Mouse (Mus musculus): Measurements from ENCODE around the gene Tnxb. TPM values are rescaled to one million over a fixed set of nuclear protein-coding genes. Genes with fewer than 3 reads are reported as not detected.

Tnxb gene
- polyA plus RNA-seq, 1 experiment from 2014 or later: 1.4 TPM

DNA sequence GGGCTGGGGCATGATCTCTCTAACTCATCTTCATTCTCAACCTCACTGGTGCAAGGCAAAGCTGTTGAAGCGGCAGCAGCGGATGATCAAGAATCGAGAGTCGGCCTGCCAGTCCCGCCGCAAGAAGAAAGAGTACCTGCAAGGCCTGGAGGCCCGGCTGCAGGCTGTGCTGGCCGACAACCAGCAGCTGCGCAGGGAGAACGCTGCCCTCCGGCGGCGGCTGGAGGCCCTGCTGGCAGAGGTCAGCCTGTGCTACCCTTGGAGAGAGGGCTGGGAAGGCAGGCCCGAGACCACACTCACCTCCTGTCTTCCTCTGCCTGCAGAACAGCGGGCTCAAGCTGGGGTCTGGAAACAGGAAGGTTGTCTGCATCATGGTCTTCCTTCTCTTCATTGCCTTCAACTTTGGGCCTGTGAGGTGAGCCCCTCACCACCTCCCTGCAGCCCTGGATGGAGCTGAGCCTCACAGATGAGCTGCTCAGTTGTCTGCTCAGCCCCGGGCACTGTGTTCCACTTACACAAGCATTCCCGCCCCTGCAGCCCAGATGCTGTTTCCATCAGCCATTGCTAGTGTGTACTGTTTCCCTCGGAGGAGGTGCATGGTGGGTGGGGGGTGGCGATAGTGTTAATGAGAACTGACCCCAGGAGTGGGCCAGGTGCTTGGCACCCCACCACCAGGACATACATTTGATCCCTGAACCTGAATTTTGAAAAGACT is 18.7 kb upstream of the Tnxb start:
- TF ChIP-seq CTCF (IDR thresholded peaks at IDR 0.05; ENCODE audit: low read depth): peak; percentile 77
- H3K27ac ChIP-seq (ENCODE audit: low read depth, low read length): no peak overlapping the region
- H3K4me1 ChIP-seq (replicated peaks; ENCODE audit: control insufficient read depth, insufficient read depth, low read length): peaks cover 7% of the 10 kb centered on the region; the same call in 1 of the 2 replicates
- peaks cover 33% of the 10 kb centered on the region for H3K36me3 ChIP-seq (ENCODE audit: control insufficient read depth, insufficient read depth)
- no peaks in the 10 kb centered on the region for H3K27me3 ChIP-seq (replicated peaks; ENCODE audit: control insufficient read depth, insufficient read depth, low read length)
- WGBS: 54% methylated on average over 19 of the region's 19 CpGs
- H3K4me2 ChIP-seq (replicated peaks; ENCODE audit: low read depth): no peak overlapping the region
- ATAC-seq: no peak
- no peaks in the 10 kb centered on the region for H3K9me3 ChIP-seq (ENCODE audit: control insufficient read depth)
- H3K4me3 ChIP-seq (ENCODE audit: low read depth, low read length): no peak overlapping the region
- no peak overlapping the region for H3K9ac ChIP-seq (ENCODE audit: low read depth, low read length)

DNA sequence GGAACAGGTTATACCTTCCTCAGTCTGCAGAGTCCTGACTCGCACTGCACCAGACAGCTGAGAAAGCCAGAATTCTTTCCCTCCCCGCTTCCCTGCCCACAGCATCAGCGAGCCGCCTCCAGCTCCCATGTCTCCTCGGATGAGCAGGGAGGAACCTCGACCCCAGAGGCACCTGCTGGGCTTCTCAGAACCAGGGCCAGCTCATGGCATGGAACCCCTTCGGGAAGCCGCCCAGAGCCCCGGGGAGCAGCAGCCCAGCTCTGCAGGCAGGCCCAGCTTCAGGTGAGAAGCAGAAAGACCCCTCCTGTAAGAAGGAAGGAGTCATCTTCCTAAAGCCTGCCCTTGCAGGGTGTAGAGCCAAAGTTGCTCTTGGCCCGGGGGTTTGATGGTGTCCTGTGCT is 17.8 kb upstream of the Tnxb start:
- Histone ChIP-seq H3K4me1 (replicated peaks; ENCODE audit: control insufficient read depth, insufficient read depth, low read length) (peaks cover 7% of the 10 kb centered on the region; the same call in 1 of the 2 replicates), H3K36me3 (ENCODE audit: control insufficient read depth, insufficient read depth) (peaks cover 33% of the 10 kb centered on the region), H3K27me3 (replicated peaks; ENCODE audit: control insufficient read depth, insufficient read depth, low read length) (no peaks in the 10 kb centered on the region), H3K4me2 (replicated peaks; ENCODE audit: low read depth) (no peak overlapping the region), H3K27ac (ENCODE audit: low read depth, low read length) (no peak overlapping the region), H3K4me3 (ENCODE audit: low read depth, low read length) (no peak overlapping the region), H3K9ac (ENCODE audit: low read depth, low read length) (no peak overlapping the region), H3K9me3 (ENCODE audit: control insufficient read depth) (no peaks in the 10 kb centered on the region)
- no peak for ATAC-seq
- no peak for TF ChIP-seq CTCF (IDR thresholded peaks at IDR 0.05; ENCODE audit: low read depth)
- 89% methylated on average over 10 of the region's 10 CpGs for WGBS

DNA sequence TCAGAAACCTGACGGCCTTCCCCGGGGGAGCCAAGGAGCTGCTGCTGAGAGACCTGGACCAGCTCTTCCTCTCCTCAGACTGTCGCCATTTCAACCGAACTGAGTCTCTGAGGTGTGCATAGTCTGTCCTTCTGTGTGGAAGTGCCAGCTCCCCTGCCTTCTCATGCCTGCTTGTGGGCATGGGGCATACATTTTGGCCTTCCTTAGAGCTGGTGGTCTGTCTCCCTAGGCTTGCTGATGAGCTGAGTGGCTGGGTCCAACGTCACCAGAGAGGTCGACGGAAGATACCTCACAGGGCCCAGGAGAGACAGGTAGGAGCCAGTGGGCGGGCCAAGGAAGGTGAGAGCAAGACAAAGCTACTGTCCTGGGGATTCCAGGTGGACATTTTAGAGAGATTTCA is 17.4 kb upstream of the Tnxb start:
- TF ChIP-seq CTCF (IDR thresholded peaks at IDR 0.05; ENCODE audit: low read depth): no peak
- no peak for ATAC-seq
- H3K27ac ChIP-seq (ENCODE audit: low read depth, low read length): no peak overlapping the region
- no peaks in the 10 kb centered on the region for H3K27me3 ChIP-seq (replicated peaks; ENCODE audit: control insufficient read depth, insufficient read depth, low read length)
- H3K9me3 ChIP-seq (ENCODE audit: control insufficient read depth): no peaks in the 10 kb centered on the region
- peaks cover 7% of the 10 kb centered on the region; the same call in 1 of the 2 replicates for H3K4me1 ChIP-seq (replicated peaks; ENCODE audit: control insufficient read depth, insufficient read depth, low read length)
- no peak overlapping the region for H3K4me2 ChIP-seq (replicated peaks; ENCODE audit: low read depth)
- H3K4me3 ChIP-seq (ENCODE audit: low read depth, low read length): no peak overlapping the region
- WGBS: 89% methylated on average over 8 of the region's 8 CpGs
- H3K9ac ChIP-seq (ENCODE audit: low read depth, low read length): no peak overlapping the region
- H3K36me3 ChIP-seq (ENCODE audit: control insufficient read depth, insufficient read depth): peaks cover 33% of the 10 kb centered on the region

DNA sequence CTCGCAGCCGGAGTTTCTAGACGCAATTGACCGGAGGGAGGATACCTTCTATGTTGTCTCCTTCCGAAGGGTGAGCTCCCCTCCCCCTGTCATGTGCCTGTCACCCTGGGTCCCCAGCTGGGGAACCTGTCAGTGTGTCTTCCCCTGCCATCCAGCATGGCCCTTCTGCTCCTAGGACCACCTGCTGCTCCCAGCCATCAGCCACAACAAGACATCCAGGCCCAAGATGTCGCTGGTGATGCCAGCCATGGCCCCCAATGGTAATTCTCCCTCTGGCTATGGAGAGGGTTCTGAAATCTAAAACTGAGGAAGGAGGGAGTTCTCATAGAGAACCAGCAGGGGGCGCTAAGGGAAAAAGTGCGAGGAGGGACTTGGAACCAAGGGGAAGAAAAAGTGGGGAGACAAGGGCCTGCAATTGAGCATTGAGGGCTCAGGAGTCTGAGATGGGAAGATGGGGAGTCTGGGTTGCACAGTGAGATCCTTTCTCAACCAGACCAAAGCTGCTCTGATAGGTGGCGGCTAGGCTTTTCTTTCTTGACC is 16.5 kb upstream of the Tnxb start:
- Histone ChIP-seq H3K27me3 (replicated peaks; ENCODE audit: control insufficient read depth, insufficient read depth, low read length) (peaks cover 1% of the 10 kb centered on the region; the same call in 1 of the 2 replicates), H3K9me3 (ENCODE audit: control insufficient read depth) (no peaks in the 10 kb centered on the region), H3K27ac (ENCODE audit: low read depth, low read length) (no peak overlapping the region), H3K36me3 (ENCODE audit: control insufficient read depth, insufficient read depth) (peaks cover 33% of the 10 kb centered on the region), H3K4me1 (replicated peaks; ENCODE audit: control insufficient read depth, insufficient read depth, low read length) (peaks cover 7% of the 10 kb centered on the region; the same call in 1 of the 2 replicates), H3K4me3 (ENCODE audit: low read depth, low read length) (no peak overlapping the region), H3K4me2 (replicated peaks; ENCODE audit: low read depth) (no peak overlapping the region), H3K9ac (ENCODE audit: low read depth, low read length) (no peak overlapping the region)
- peak; percentile 89 for TF ChIP-seq CTCF (IDR thresholded peaks at IDR 0.05; ENCODE audit: low read depth)
- WGBS: 66% methylated on average over 9 of the region's 9 CpGs
- no peak for ATAC-seq

DNA sequence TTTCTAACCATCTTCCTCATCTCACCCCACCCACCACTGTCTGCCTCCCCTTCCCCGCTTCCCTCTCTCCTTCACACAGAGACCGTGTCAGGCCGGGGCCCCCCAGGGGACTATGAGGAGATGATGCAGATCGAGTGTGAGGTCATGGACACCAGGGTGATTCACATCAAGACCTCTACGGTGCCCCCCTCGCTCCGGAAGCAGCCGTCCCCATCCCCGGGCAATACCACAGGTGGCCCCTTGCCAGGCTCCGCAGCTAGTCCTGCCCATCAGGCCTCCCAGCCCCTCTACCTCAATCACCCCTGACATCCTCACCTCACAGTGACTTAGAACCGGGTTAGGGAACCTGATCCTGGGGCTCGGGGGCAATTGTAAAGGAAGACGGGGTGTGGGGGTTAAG is 15.9 kb upstream of the Tnxb start:
- Histone ChIP-seq H3K4me2 (replicated peaks; ENCODE audit: low read depth) (no peak overlapping the region), H3K9ac (ENCODE audit: low read depth, low read length) (no peak overlapping the region), H3K36me3 (ENCODE audit: control insufficient read depth, insufficient read depth) (peaks cover 33% of the 10 kb centered on the region), H3K27me3 (replicated peaks; ENCODE audit: control insufficient read depth, insufficient read depth, low read length) (peaks cover 7% of the 10 kb centered on the region; the same call in 1 of the 2 replicates), H3K27ac (ENCODE audit: low read depth, low read length) (peak overlapping the region; percentile 62; the same call in 1 of the 2 replicates), H3K4me3 (ENCODE audit: low read depth, low read length) (no peak overlapping the region), H3K4me1 (replicated peaks; ENCODE audit: control insufficient read depth, insufficient read depth, low read length) (peaks cover 7% of the 10 kb centered on the region; the same call in 1 of the 2 replicates), H3K9me3 (ENCODE audit: control insufficient read depth) (no peaks in the 10 kb centered on the region)
- no peak for TF ChIP-seq CTCF (IDR thresholded peaks at IDR 0.05; ENCODE audit: low read depth)
- ATAC-seq: no peak
- WGBS: 83% methylated on average over 12 of the region's 13 CpGs

DNA sequence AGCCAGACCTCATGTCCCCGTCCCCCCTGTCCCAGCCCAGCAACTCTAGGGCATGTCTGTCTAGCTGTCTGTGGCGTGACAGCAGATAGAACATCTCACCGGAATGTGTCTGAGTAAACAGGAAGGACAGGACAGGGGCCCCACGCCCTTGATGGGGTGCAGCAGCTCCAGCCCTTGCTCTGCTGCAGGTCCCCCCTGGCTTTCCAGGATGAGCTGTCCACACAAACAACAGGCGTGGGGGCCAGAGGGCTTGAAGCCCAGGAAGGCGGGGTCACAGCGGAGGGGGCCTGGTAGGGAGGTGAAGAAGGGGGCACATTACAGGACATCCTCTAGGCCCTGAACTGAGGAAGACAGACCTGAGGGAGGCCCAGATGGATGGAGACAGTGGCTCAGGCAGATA is 15.2 kb upstream of the Tnxb start:
- Histone ChIP-seq H3K9ac (ENCODE audit: low read depth, low read length) (no peak overlapping the region), H3K9me3 (ENCODE audit: control insufficient read depth) (no peaks in the 10 kb centered on the region), H3K36me3 (ENCODE audit: control insufficient read depth, insufficient read depth) (peaks cover 28% of the 10 kb centered on the region), H3K4me1 (replicated peaks; ENCODE audit: control insufficient read depth, insufficient read depth, low read length) (peaks cover 7% of the 10 kb centered on the region; the same call in 1 of the 2 replicates), H3K4me2 (replicated peaks; ENCODE audit: low read depth) (no peak overlapping the region), H3K4me3 (ENCODE audit: low read depth, low read length) (no peak overlapping the region), H3K27ac (ENCODE audit: low read depth, low read length) (peak overlapping the region; percentile 62), H3K27me3 (replicated peaks; ENCODE audit: control insufficient read depth, insufficient read depth, low read length) (peaks cover 7% of the 10 kb centered on the region; the same call in 1 of the 2 replicates)
- no peak for TF ChIP-seq CTCF (IDR thresholded peaks at IDR 0.05; ENCODE audit: low read depth)
- WGBS: 53% methylated on average over 7 of the region's 7 CpGs
- peak; percentile 3; the same call in 1 of the 2 replicates for ATAC-seq
